Mouse (Mus musculus): ENCODE results near the gene Pcnx2. TPM values are rescaled to one million over a fixed set of nuclear protein-coding genes. Genes with fewer than 3 reads are reported as not detected.

Gene Pcnx2
- polyA plus RNA-seq, 1 experiment from 2014 or later = 0.19 TPM

DNA sequence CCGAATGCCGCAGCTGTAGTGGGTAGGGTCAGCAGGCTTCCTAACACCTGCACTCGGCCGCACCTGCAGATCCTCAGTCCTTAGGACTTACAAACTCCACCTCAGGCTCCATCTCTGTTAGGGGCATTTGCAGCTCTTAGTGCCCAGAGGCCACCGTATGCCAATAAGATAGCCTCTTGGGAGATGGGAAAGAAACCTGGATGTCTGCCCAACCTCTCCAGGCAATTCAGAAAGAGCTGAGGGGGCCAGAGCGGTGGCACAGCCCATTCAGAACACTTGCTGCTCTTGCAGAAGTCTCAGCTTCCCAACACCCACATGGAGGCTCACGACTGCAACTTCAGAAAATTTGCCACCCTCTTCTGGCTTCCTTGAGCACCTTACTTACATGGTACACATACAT, 192.3 kb downstream of the Pcnx2 start:
- Histone ChIP-seq H3K9ac (replicated peaks) (no peak overlapping the region), H3K4me3 (replicated peaks) (no peak overlapping the region), H3K27me3 (no peaks in the 10 kb centered on the region), H3K36me3 (no peaks in the 10 kb centered on the region), H3K4me2 (no peak overlapping the region), H3K9me3 (no peaks in the 10 kb centered on the region), H3K4me1 (replicated peaks) (peaks cover 10% of the 10 kb centered on the region; the same call in 1 of the 2 replicates), H3K27ac (no peak overlapping the region)
- 80% methylated on average over 7 of the region's 7 CpGs for WGBS
- no peak for ATAC-seq (ENCODE audit: insufficient number of reproducible peaks, insufficient read depth, low FRiP score, low TSS enrichment, low read depth)

DNA sequence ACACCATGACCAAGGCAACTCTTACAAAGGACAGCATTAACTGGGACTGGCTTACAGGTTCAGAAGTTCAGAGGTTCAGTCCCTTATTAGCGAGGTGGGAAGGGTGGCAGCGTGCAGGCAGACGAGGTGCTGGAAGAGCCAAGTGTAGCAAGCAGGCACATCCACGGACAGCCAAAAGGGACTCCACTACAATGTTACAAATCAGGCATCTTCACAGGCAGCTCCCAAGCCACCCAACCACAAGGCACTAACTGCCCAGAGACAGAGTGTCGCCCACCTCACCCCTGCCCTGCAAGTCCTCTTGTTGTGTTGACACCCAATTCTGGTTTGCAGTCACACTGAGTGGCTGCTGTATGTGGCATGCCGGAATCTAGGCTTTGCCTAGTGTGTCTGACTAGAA, 193.7 kb downstream of the Pcnx2 start:
- H3K9ac ChIP-seq (replicated peaks) = no peak overlapping the region
- no peak for ATAC-seq (ENCODE audit: insufficient number of reproducible peaks, insufficient read depth, low FRiP score, low TSS enrichment, low read depth)
- H3K9me3 ChIP-seq = no peaks in the 10 kb centered on the region
- H3K27ac ChIP-seq = no peak overlapping the region
- H3K36me3 ChIP-seq = no peaks in the 10 kb centered on the region
- H3K4me1 ChIP-seq (replicated peaks) = peaks cover 10% of the 10 kb centered on the region; the same call in 1 of the 2 replicates
- 87% methylated on average over 6 of the region's 6 CpGs for WGBS
- H3K4me2 ChIP-seq = no peak overlapping the region
- H3K27me3 ChIP-seq = no peaks in the 10 kb centered on the region
- H3K4me3 ChIP-seq (replicated peaks) = no peak overlapping the region

DNA sequence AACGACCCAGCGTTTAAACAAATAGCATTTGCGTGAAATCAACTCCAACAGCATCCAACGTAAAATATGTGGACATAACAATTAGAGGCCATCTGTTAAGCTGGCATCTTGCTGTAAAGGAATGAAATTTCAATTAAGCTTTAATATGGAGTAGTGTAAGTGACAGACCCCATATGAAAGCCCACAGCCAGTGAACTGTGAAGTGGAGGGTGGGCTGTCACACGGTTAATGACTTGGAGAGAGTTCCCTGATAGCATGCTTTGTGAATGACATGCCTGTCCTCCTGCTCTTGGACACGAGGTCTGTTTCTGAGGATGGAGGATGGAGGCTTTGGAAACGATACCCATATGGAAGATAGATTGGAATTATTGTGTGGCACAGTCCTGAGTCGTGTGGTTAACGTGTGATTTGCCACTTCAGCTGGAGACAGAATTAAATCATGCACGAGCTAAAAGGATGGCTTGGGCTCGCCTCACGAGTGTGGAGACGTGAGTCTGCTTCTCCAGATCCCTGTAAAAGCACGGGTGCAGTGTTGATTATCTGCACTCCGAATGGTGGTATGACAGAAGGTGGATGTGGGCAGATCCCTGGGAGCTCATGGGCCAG, 195.1 kb downstream of the Pcnx2 start:
- ATAC-seq (ENCODE audit: insufficient number of reproducible peaks, insufficient read depth, low FRiP score, low TSS enrichment, low read depth) = no peak
- no peak overlapping the region for H3K9ac ChIP-seq (replicated peaks)
- peaks cover 10% of the 10 kb centered on the region; the same call in 1 of the 2 replicates for H3K9me3 ChIP-seq
- H3K36me3 ChIP-seq = no peaks in the 10 kb centered on the region
- H3K4me2 ChIP-seq = no peak overlapping the region
- H3K4me3 ChIP-seq (replicated peaks) = no peak overlapping the region
- H3K27me3 ChIP-seq = no peaks in the 10 kb centered on the region
- H3K27ac ChIP-seq = no peak overlapping the region
- 67% methylated on average over 15 of the region's 15 CpGs for WGBS
- peaks cover 10% of the 10 kb centered on the region; the same call in 1 of the 2 replicates for H3K4me1 ChIP-seq (replicated peaks)

Other genes starting within 250 kb of the Pcnx2 start
- gene Map10, start 228.5 kb downstream of the Pcnx2 start, polyA plus RNA-seq (2016; fragmentation: Nextera tagmentation; extraction: Ambion mirVana) = 8.2 TPM in 2 replicates
- 24.8 and 25.5 TPM in 2 replicates for gene Ntpcr, start 168.4 kb downstream of the Pcnx2 start, polyA plus RNA-seq (2016; fragmentation: Nextera tagmentation; extraction: Ambion mirVana)
- 0.06 TPM in 1 of 2 replicates, not detected in the other for gene Map3k21, start 12.1 kb upstream of the Pcnx2 start, polyA plus RNA-seq (2016; fragmentation: Nextera tagmentation; extraction: Ambion mirVana)
- 15.0 and 16.6 TPM in 2 replicates for gene Kcnk1, start 96.9 kb upstream of the Pcnx2 start, polyA plus RNA-seq (2016; fragmentation: Nextera tagmentation; extraction: Ambion mirVana)